Mouse (Mus musculus): ENCODE measurements at regions not wholly inside any gene's neighbourhood (a gene's known extent, or its start where the extent isn't known, plus 50 kb on each side); places are given as distances from the start of the nearest gene placed in this dataset.

GRCm38 (mm10) chr3:39062415-39062814 lies 175.7 kb downstream of the Fat4 start:
- no peak for DNase-seq (ENCODE audit: low spot score in 2 of 2)

- no peak for DNase-seq (ENCODE audit: low spot score in 2 of 2)
Measured at GRCm38 (mm10) chr3:39065457-39065856, 178.7 kb downstream of the Fat4 start.

- no peak for DNase-seq (ENCODE audit: low spot score in 2 of 2)
Measured at GRCm38 (mm10) chr3:39069011-39069410, 182.3 kb downstream of the Fat4 start.

- no peak for DNase-seq (ENCODE audit: low spot score in 2 of 2)
Measured at GRCm38 (mm10) chr3:39082678-39083270, 196.0 kb downstream of the Fat4 start.

GRCm38 (mm10) chr3:39088948-39089347 lies 202.2 kb downstream of the Fat4 start:
- peak in 1 of 2 experiments; percentile 4 for DNase-seq (ENCODE audit: low spot score in 2 of 2)

GRCm38 (mm10) chr3:39102324-39102723 lies 215.6 kb downstream of the Fat4 start:
- no peak for DNase-seq (ENCODE audit: low spot score in 2 of 2)

- DNase-seq (ENCODE audit: low spot score in 2 of 2) = no peak
Measured at GRCm38 (mm10) chr3:39109756-39110392, 223.1 kb downstream of the Fat4 start.

- DNase-seq (ENCODE audit: low spot score in 2 of 2) = no peak
Measured at GRCm38 (mm10) chr3:39114056-39114455, 227.3 kb downstream of the Fat4 start.

- no peak for DNase-seq (ENCODE audit: low spot score in 2 of 2)
Measured at GRCm38 (mm10) chr3:39114826-39115225, 228.1 kb downstream of the Fat4 start.

- no peak for DNase-seq (ENCODE audit: low spot score in 2 of 2)
Measured at GRCm38 (mm10) chr3:39115441-39115840, 228.7 kb downstream of the Fat4 start.

- no peak for DNase-seq (ENCODE audit: low spot score in 2 of 2)
Measured at GRCm38 (mm10) chr3:39122250-39122649, 235.5 kb downstream of the Fat4 start.

GRCm38 (mm10) chr3:39130532-39130931 lies 243.8 kb downstream of the Fat4 start:
- no peak for DNase-seq (ENCODE audit: low spot score in 2 of 2)

- DNase-seq (ENCODE audit: low spot score in 2 of 2) = no peak
Measured at GRCm38 (mm10) chr3:39165006-39165667, 278.4 kb downstream of the Fat4 start.

- DNase-seq (ENCODE audit: low spot score in 2 of 2) = no peak
Measured at GRCm38 (mm10) chr3:39182646-39183045, 295.9 kb downstream of the Fat4 start.

GRCm38 (mm10) chr3:39195102-39195501 lies 308.4 kb downstream of the Fat4 start:
- DNase-seq (ENCODE audit: low spot score in 2 of 2) = no peak

- DNase-seq (ENCODE audit: low spot score in 2 of 2) = no peak
Measured at GRCm38 (mm10) chr3:39202662-39203061, 315.9 kb downstream of the Fat4 start.

- DNase-seq (ENCODE audit: low spot score in 2 of 2) = no peak
Measured at GRCm38 (mm10) chr3:39208651-39209050, 321.9 kb downstream of the Fat4 start.

- DNase-seq (ENCODE audit: low spot score in 2 of 2) = peak; percentile 20 to 39
Measured at GRCm38 (mm10) chr3:39209382-39210165, 322.8 kb downstream of the Fat4 start.

- peak in 1 of 2 experiments; percentile 17 for DNase-seq (ENCODE audit: low spot score in 2 of 2)
Measured at GRCm38 (mm10) chr3:39211670-39212069, 324.9 kb downstream of the Fat4 start.

- no peak for DNase-seq (ENCODE audit: low spot score in 2 of 2)
Measured at GRCm38 (mm10) chr3:39220011-39220706, 333.4 kb downstream of the Fat4 start.

GRCm38 (mm10) chr3:39220707-39221034 lies 333.9 kb downstream of the Fat4 start:
- DNase-seq (ENCODE audit: low spot score in 2 of 2) = no peak

All from left cerebral cortex, adult 18-20 months (tissue).